Comparison of ENCODE assay signal across 8 mouse cellular contexts in genomic region chr4:126321854-126322511, GRCm38 (mm10). TPM values are rescaled to one million over a fixed set of nuclear protein-coding genes. Genes with fewer than 3 reads are reported as not detected.
DNase-seq lines count a peak whose midpoint lies in the region; ATAC-seq and TF ChIP-seq lines count a peak whose summit lies in the region.

No protein-coding gene starts in this region.

- no peaks in the 10 kb centered on the region for H3K9me3 ChIP-seq in heart, embryonic 13.5 days
- H3K9me3 ChIP-seq in G1E (replicated peaks): 0 out of 2 replicates have a peak, but pooled peaks cover 3% of the 10 kb centered on the region
- no peaks in the 10 kb centered on the region for H3K9me3 ChIP-seq in heart, postnatal 0 days (replicated peaks; ENCODE audit: control insufficient read depth, low read length)

- ATAC-seq in heart, embryonic 13.5 days (ENCODE audit: extremely low read depth, insufficient number of reproducible peaks, low FRiP score, low TSS enrichment): no peak
- no peak for ATAC-seq in G1E (ENCODE audit: extremely low read depth, insufficient number of reproducible peaks, low FRiP score, poor library complexity, severe bottlenecking)
- ATAC-seq in heart, postnatal 0 days (ENCODE audit: insufficient read depth, low read depth): 0 out of 2 replicates have a peak, but pooled peaks have one; percentile 2
- ATAC-seq in megakaryocyte-erythroid progenitor cell, adult 5-6 weeks (replicated peaks; ENCODE audit: low FRiP score, low TSS enrichment, poor library complexity, severe bottlenecking): peak; percentile 5; the same call in 1 of the 2 replicates

- peaks cover 30% of the 10 kb centered on the region for H3K4me1 ChIP-seq in heart, embryonic 13.5 days
- peaks cover 32% of the 10 kb centered on the region for H3K4me1 ChIP-seq in G1E (ENCODE audit: insufficient read depth, low read depth, low read length)
- H3K4me1 ChIP-seq in heart, postnatal 0 days (ENCODE audit: control insufficient read depth, insufficient read depth): 0 out of 2 replicates have a peak, but pooled peaks cover 4% of the 10 kb centered on the region

- H3K4me2 ChIP-seq in heart, embryonic 13.5 days: peak overlapping the region; percentile 95
- peak overlapping the region; percentile 83 for H3K4me2 ChIP-seq in heart, postnatal 0 days (ENCODE audit: low read depth, low read length)

- peak overlapping the region; percentile 86 for H3K4me3 ChIP-seq in heart, embryonic 13.5 days
- H3K4me3 ChIP-seq in G1E (ENCODE audit: low read depth, low read length): peak overlapping the region; percentile 90
- H3K4me3 ChIP-seq in heart, postnatal 0 days (ENCODE audit: low read depth, low read length): peak overlapping the region; percentile 70

- 51% methylated on average over 28 of the region's 28 CpGs for WGBS in heart, embryonic 13.5 days
- WGBS in heart, postnatal 0 days: 52% methylated on average over 28 of the region's 28 CpGs

- peak overlapping the region; percentile 93 for H3K9ac ChIP-seq in heart, embryonic 13.5 days
- no peak overlapping the region for H3K9ac ChIP-seq in heart, postnatal 0 days (replicated peaks; ENCODE audit: low read depth, low read length)

- H3K27ac ChIP-seq in heart, embryonic 13.5 days (replicated peaks): no peak overlapping the region
- H3K27ac ChIP-seq in heart, postnatal 0 days (ENCODE audit: low read depth): no peak overlapping the region

- peaks cover 41% of the 10 kb centered on the region for H3K27me3 ChIP-seq in heart, embryonic 13.5 days (replicated peaks)
- peaks cover 28% of the 10 kb centered on the region; the same call in 1 of the 2 replicates for H3K27me3 ChIP-seq in G1E (ENCODE audit: insufficient read depth, low read length)
- H3K27me3 ChIP-seq in heart, postnatal 0 days (ENCODE audit: control insufficient read depth, insufficient read depth, low read length): 0 out of 2 replicates have a peak, but pooled peaks cover 12% of the 10 kb centered on the region

- intact Hi-C loops in left cerebral cortex, postnatal 14 days (cut with DNase I): no loop called here

- TF ChIP-seq CTCF in G1E (IDR thresholded peaks at IDR 0.05; ENCODE audit: low read depth, low read length): no peak
- TF ChIP-seq CTCF in heart, postnatal 0 days (IDR thresholded peaks at IDR 0.05; ENCODE audit: low read depth): no peak

- peaks cover 20% of the 10 kb centered on the region for H3K36me3 ChIP-seq in heart, embryonic 13.5 days
- H3K36me3 ChIP-seq in G1E (replicated peaks): peaks cover 31% of the 10 kb centered on the region
- H3K36me3 ChIP-seq in heart, postnatal 0 days (replicated peaks; ENCODE audit: control insufficient read depth, insufficient read depth, low read length): peaks cover 14% of the 10 kb centered on the region

- TF ChIP-seq EP300 in heart, postnatal 0 days (IDR thresholded peaks at IDR 0.05; ENCODE audit: low read depth): no peak

- DNase-seq in heart, adult 18-20 months: no peak
- DNase-seq in G1E (ENCODE audit: low spot score): no peak
- DNase-seq in heart, postnatal 0 days (ENCODE audit: low spot score): no peak
- DNase-seq in right cerebral cortex, postnatal 25 days: no peak
- DNase-seq in left cerebral cortex, postnatal 14 days (ENCODE audit: low spot score in 2 of 2): no peak
- DNase-seq in cerebellum, adult 11 months: no peak

RNA-seq across cellular contexts. Expression of gene Adprhl2, which starts 0.5 kb away (rescaled TPM):
- polyA plus RNA-seq in heart, embryonic 13.5 days (2015; fragmentation: Nextera tagmentation; extraction: Ambion mirVana): 40.5 and 44.6 TPM in 2 replicates
- total RNA-seq in heart, adult 18-20 months (2021): 10 to 100 TPM; 10.4 to 12.4 TPM
- total RNA-seq in G1E (2014; fragmentation: Nextera tagmentation): 8.7 and 10.8 TPM in 2 replicates
- total RNA-seq in G1E (2017): 23.2 and 31.1 TPM in 2 replicates
- 86.9 and 87.0 TPM in 2 replicates for polyA plus RNA-seq in G1E (2012)
- 26.8 and 30.2 TPM in 2 replicates for total RNA-seq in heart, postnatal 0 days (2014; rRNA removed; ENCODE audit: low replicate concordance)
- polyA plus RNA-seq in heart, postnatal 0 days (2015; fragmentation: Nextera tagmentation; extraction: Ambion mirVana): 23.2 and 26.1 TPM in 2 replicates
- total RNA-seq in megakaryocyte-erythroid progenitor cell, adult 5-6 weeks (2014; fragmentation: Nextera tagmentation): 30.8 and 33.7 TPM in 2 replicates
- total RNA-seq in megakaryocyte-erythroid progenitor cell, adult 5-6 weeks (2017): 22.9 and 28.5 TPM in 2 replicates
- total RNA-seq in left cerebral cortex, postnatal 14 days (2021): 10 to 100 TPM; 25.3 to 26.8 TPM

RNA-seq across cellular contexts. Expression of gene Tekt2, which starts 3.5 kb away (rescaled TPM):
- polyA plus RNA-seq in heart, embryonic 13.5 days (2015; fragmentation: Nextera tagmentation; extraction: Ambion mirVana): 1.7 and 2.4 TPM in 2 replicates
- under 1 TPM; 0.32 to 0.44 TPM for total RNA-seq in heart, adult 18-20 months (2021)
- total RNA-seq in G1E (2014; fragmentation: Nextera tagmentation) (not detected in 2 replicates), G1E (2017) (0.16 TPM in 1 of 2 replicates, not detected in the other)
- not detected in 2 replicates for polyA plus RNA-seq in G1E (2012)
- not detected in 2 replicates for total RNA-seq in heart, postnatal 0 days (2014; rRNA removed; ENCODE audit: low replicate concordance)
- polyA plus RNA-seq in heart, postnatal 0 days (2015; fragmentation: Nextera tagmentation; extraction: Ambion mirVana): 0.27 and 0.88 TPM in 2 replicates
- total RNA-seq in megakaryocyte-erythroid progenitor cell, adult 5-6 weeks (2014; fragmentation: Nextera tagmentation): not detected in 2 replicates
- total RNA-seq in megakaryocyte-erythroid progenitor cell, adult 5-6 weeks (2017): not detected in 2 replicates
- 1 to 10 TPM; 1.9 to 2.5 TPM for total RNA-seq in left cerebral cortex, postnatal 14 days (2021)

RNA-seq across cellular contexts. Expression of gene Col8a2, which starts 35.4 kb away (rescaled TPM):
- 4.2 and 4.9 TPM in 2 replicates for polyA plus RNA-seq in heart, embryonic 13.5 days (2015; fragmentation: Nextera tagmentation; extraction: Ambion mirVana)
- under 1 TPM; 0.52 to 0.95 TPM for total RNA-seq in heart, adult 18-20 months (2021)
- total RNA-seq in G1E (2014; fragmentation: Nextera tagmentation) (not detected in 2 replicates), G1E (2017) (0.05 TPM in 1 of 2 replicates, not detected in the other)
- not detected in 2 replicates for polyA plus RNA-seq in G1E (2012)
- total RNA-seq in heart, postnatal 0 days (2014; rRNA removed; ENCODE audit: low replicate concordance): 3.8 and 4.3 TPM in 2 replicates
- 0.71 and 1.1 TPM in 2 replicates for polyA plus RNA-seq in heart, postnatal 0 days (2015; fragmentation: Nextera tagmentation; extraction: Ambion mirVana)
- total RNA-seq in megakaryocyte-erythroid progenitor cell, adult 5-6 weeks (2014; fragmentation: Nextera tagmentation): not detected in 2 replicates
- total RNA-seq in megakaryocyte-erythroid progenitor cell, adult 5-6 weeks (2017): not detected in 2 replicates
- total RNA-seq in left cerebral cortex, postnatal 14 days (2021): 1 to 10 TPM; 2.9 to 3.4 TPM

RNA-seq across cellular contexts. Expression of gene Trappc3, which starts 59.9 kb away (rescaled TPM):
- 68.5 and 74.5 TPM in 2 replicates for polyA plus RNA-seq in heart, embryonic 13.5 days (2015; fragmentation: Nextera tagmentation; extraction: Ambion mirVana)
- 10 to 100 TPM; 46.2 to 56.9 TPM for total RNA-seq in heart, adult 18-20 months (2021)
- total RNA-seq in G1E (2014; fragmentation: Nextera tagmentation) (47.1 and 61.2 TPM in 2 replicates), G1E (2017) (98.3 and 108 TPM in 2 replicates)
- polyA plus RNA-seq in G1E (2012): 31.3 and 36.2 TPM in 2 replicates
- 46.4 and 63.1 TPM in 2 replicates for total RNA-seq in heart, postnatal 0 days (2014; rRNA removed; ENCODE audit: low replicate concordance)
- 80.3 and 86.7 TPM in 2 replicates for polyA plus RNA-seq in heart, postnatal 0 days (2015; fragmentation: Nextera tagmentation; extraction: Ambion mirVana)
- 40.1 and 43.2 TPM in 2 replicates for total RNA-seq in megakaryocyte-erythroid progenitor cell, adult 5-6 weeks (2014; fragmentation: Nextera tagmentation)
- 55.9 and 81.1 TPM in 2 replicates for total RNA-seq in megakaryocyte-erythroid progenitor cell, adult 5-6 weeks (2017)
- total RNA-seq in left cerebral cortex, postnatal 14 days (2021): 10 to 100 TPM; 82.0 to 85.4 TPM

Comparison
In these comparisons a context has a peak if more than half of its experiments do, and no peak if none do; other contexts are left out.
1. ATAC-seq: peak in heart, postnatal 0 days (single experiment) and megakaryocyte-erythroid progenitor cell, adult 5-6 weeks (single experiment); none in heart, embryonic 13.5 days (single experiment) and G1E (single experiment).
2. Peak in every context shown above with its lines, with median percentiles within 50 percentile points of each other: H3K4me3 ChIP-seq.